Mouse (Mus musculus): ENCODE data around the gene Pabpn1l. TPM values are rescaled to one million over a fixed set of nuclear protein-coding genes. Genes with fewer than 3 reads are reported as not detected.

Gene Pabpn1l
- total RNA-seq (2022), result not detected

DNA sequence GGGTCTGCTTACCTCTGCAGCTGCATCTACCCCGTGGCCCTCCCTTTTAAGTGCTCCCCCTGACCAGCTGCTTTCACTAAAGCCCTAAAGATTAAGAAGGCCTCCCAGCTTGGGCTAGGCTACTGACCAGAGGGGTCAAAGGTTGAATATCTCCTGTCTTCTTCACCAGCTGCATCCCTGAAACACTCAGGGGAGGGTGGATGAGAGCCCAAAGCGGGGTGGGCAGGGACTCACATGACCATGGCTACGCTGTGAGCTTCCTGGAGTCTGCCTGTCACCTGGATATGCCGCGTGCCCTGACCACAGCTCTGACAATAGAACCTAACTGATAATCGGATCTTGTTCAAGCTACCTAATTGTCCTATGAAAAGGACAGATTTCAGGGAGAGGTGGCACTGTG is at the start of gene Pabpn1l:
TSS of gene Pabpn1l (minus strand) at position 13 of the 400 bp plus-strand sequence.
- DNase-seq (ENCODE audit: low spot score in 2 of 2), result no peak

DNA sequence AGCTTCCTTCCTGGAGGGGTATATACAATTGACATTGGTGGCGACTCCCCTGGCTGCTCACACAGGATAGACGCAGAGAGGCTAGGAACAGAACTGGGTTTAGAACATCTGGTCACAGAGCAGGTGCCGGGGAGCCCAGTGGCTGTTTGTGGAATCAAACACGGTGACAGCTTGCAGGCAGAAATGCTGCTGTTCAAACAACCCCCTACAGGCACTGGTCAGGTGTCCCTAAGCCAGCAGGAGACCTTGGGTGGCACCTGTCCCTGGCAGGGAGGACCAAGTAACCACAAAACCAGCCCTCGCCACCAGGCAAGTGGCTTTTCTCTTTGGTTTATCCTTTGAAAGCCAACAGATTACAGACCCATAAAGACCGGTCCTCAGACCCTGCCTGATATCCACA is 49.4 kb upstream of the Pabpn1l start:
- no peak for DNase-seq (ENCODE audit: low spot score in 2 of 2)

DNA sequence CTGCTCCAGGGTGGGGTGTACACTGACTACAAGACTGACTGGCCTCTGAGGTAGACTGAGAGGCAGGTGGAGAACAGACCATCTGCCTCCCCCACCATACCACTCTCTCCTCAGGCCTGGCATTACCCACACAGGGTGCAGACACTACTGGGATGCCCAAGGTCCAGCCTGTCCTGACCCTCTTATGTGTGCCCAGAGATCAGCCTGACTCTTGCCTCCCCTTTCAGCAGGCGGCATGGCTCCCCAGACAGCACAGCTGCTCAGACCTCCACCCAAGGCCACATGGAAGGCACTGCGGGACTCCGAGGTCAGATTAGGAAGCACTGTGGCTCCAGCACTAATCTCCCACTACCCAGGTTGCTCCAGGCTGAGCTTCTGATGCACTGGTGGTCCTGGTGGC is 48.2 kb upstream of the Pabpn1l start:
- DNase-seq (ENCODE audit: low spot score in 2 of 2), result no peak

DNA sequence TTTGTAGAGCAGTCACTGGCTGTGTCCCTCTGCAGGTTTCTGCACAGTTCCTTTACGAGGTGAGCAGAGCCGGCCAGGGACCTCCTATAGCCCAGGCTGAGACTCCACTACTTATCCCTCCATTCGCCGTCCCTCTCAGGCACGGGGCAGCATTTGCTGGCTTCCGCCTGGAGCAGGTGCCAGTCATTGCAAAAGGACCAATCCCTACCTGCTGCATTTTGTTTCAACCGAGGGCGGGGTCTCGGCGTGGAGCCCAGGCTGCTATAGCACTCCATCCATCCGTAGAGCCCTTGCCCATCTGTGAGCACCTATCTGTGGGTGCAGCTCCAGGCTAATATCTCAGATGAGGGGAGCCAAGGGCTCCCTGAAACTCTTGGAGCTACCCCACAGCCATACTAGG is 47.5 kb upstream of the Pabpn1l start:
- no peak for DNase-seq (ENCODE audit: low spot score in 2 of 2)

DNA sequence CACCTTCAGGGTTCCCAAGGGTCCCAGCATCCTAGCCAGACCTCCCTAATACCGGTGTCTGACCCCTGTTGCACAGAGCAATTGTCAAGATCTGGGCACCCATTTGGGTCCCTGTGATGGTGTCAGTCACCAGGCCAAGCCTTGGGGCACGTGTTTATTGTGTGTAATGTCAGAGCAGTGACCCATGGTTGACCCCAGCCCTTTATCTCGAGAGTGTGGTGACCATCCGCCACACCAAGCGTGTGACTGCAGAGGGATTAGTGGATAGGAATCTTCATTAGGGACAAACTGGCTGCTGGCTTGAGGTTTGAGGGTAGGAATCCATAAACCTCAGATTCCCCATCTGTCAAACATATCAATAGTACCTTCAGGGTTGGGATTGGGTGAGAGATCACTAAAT is 46.8 kb upstream of the Pabpn1l start:
- no peak for DNase-seq (ENCODE audit: low spot score in 2 of 2)

DNA sequence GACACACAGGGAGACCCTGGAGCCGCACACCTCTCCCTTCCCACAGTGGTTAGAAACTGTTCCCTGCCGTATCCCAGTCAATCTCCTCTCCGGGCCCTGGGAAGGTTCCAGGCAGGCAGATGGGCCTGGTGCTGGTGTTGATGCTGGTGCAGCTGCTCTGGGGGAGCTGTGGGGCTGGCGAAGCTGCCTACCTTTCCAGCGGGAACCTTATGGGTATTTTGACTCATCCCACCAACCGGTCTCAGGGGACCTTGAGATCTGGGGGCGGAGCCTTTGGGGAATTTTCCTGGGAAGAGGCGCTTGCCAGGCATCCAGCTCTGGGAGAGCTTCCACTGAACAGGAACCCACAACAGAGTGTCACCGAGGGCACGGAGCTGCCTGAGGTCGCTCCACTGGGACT is 45.3 kb upstream of the Pabpn1l start:
- peak; percentile 54 to 69 for DNase-seq (ENCODE audit: low spot score in 2 of 2)

DNA sequence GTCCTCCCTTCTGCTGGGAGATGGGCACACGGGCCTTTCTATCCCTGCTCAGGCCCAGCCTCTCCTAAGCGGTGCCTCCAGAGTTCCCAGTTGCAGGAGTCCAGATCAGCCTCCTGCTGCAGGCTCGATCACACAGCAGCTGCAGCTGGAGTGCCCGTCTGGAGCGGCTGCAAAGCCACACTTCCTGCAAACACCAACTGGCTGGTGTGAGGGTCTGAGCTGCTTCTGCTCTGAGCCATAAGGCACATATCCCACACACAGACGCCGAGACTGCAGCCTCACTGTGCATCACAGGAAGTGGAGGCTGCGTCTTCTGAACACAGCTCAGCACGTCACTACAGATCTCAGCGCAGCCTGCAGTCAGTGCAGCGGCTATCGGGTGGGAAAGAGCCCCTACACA is 44.3 kb upstream of the Pabpn1l start:
- DNase-seq (ENCODE audit: low spot score in 2 of 2), result peak; percentile 64 to 73

DNA sequence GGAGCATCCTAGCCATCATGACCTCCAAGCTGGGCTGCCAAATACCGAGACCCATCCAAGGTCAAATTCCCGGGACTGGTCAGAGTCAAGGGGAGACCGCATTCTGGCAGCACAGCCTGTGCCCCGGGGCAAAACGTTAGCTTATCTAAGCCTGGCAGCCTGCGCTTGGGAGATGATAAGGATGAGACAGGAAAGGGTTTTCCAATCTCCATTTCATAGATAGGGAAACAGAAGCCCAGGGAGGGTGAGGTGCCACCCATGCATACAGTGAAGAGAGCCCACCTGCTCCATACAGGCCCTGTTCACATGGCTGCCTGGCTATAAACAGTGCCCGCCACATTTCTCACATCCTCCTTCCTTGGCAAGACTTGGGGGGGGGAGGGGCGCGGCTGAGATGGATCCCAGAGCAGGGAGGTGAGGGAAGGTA is 43.8 kb upstream of the Pabpn1l start:
- no peak for DNase-seq (ENCODE audit: low spot score in 2 of 2)

DNA sequence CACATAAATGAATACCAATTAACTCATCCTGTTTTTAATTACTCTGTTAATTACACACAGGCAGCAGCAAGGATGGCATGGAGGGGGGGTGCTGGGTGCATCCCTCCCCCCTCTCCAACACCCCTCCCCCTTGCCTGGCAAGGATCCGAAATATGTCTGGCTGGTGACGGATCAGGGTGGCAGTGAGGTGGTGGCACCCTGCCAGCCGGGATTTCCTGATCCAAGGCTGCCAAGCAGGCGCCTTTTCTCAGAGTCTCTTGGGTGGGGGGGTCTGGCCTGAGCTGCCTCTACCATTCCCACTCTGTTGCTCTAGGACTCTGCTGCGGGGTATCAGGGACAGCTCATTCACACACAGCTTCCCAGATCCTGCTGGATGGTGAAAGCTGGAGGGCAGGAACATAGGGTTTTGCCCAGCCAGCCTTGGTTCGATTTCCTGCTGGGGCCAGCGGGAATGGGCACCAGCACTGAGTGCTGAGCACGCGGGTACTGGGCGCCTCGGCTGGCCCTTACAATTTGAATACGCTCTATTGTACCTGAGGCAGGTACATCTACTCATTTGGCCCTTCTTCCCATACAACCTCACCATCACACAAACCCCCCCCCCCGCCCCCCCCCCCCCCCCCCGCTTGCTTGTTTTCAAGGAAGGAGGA is 43.3 kb upstream of the Pabpn1l start:
- DNase-seq (ENCODE audit: low spot score in 2 of 2), result no peak

DNA sequence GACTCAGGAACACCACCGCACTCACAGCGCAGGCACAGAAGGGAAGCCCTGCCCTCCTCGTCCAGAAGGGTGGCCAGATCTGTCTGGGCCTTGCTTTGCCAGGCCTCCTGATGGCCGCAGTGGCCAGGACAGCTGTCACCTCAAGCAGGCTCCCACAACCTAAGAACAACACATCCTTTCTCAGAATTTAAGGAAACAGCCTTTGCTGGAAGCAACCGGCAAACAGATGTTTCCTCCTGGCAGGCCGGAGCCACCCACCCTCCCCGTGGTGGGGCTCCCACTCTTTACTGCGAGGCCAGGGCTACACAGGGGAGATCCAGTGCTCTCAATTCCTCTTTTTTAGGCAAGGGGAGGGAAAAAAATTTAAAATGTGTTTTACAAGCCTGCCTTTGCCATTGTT is 42.7 kb upstream of the Pabpn1l start:
- no peak for DNase-seq (ENCODE audit: low spot score in 2 of 2)

DNA sequence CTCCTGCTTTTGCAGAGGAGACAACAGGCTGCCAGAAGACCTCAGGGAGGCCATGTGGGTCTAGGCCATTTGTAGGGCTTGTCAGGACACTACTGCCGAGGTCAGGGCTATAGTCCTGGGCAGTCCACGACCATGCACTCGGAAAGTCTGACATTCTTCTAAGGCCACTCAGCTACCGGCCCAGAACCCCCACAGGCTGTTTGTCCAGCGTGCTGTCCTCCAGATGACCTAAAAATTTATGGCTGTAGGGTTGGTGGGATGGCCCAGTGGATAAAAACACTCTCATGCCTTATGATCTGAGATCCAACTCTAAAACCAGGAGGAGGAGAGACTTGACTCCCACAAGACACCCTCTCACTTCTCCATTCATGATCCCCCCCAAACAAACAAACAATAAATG is 41.1 kb upstream of the Pabpn1l start:
- DNase-seq (ENCODE audit: low spot score in 2 of 2), result no peak

DNA sequence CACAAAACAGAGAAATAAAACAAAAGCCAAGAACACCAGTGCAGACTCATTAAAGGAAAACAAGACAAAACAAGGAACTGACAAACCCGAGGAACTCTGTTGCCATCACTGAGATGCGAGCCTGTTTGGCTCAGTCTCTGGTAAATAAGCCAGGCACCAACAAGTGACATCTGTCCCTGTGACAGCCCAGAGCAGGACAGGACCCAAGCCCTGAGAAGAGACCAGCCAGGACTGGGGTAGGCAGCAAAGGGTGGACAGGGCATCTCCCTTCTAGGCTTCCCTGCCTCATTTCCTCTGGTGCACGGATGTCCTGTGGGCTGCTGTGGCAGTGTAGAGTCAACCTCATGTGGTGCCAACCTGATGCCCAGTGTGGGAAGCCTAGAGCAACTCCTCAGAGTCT is 40.6 kb upstream of the Pabpn1l start:
- no peak for DNase-seq (ENCODE audit: low spot score in 2 of 2)

DNA sequence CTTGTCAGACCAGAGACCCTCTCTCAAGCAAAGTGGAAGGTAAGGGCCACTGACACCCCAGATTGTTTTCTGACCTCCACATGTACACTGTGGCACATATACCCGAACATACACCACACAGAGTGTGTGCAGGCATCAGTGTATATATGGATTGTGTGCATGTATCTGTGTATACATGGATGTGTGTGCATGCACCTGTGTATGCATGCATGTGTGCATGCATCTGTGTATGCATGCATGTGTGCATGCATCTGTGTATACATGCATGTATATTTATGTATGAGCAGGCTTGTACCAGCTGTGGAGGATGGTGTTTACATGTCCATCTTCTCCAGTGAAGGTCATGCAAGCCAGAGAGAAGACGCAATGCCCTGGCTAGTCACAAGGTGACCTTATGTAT is 39.4 kb upstream of the Pabpn1l start:
- no peak for DNase-seq (ENCODE audit: low spot score in 2 of 2)

DNA sequence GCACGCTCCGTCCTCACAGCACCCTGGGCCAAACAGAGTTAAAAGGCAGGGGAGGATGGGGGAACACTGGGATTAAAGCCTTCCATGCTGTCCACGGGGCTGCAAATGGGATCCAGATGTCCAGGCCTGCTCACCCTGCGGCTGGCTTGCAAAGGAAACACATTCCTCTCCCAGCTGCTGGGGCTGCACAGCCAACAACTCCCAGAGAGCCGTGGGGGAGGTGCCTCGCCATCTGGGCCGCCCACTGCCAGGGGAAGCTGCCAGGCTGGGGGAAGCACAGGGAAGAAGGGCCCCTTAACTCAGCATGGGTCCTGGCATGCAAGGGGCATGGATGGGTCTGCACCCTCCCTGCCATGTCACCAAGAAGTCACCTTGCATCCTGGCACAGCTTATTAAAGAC is 38.6 kb upstream of the Pabpn1l start:
- peak; percentile 58 to 78 for DNase-seq (ENCODE audit: low spot score in 2 of 2)

DNA sequence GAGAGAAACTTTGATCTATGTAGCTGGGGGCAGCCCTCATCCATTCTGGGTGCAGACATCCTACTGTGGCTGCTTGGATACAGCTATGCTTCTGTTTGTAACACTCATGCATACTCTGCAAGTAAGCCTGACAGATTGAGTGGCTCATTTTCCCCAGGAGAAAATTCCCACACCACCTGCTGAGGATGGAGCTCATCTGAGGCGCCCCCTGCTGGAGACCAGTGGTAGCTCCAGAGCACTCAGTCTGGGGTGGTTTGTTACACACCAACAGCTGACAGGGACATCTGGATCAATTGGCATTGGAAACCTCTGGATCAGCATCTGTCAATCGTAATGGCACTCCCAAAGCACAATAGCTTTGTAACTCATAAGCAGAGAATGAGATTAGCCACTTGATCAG is 37.5 kb upstream of the Pabpn1l start:
- DNase-seq (ENCODE audit: low spot score in 2 of 2), result peak in 1 of 2 experiments; percentile 38

DNA sequence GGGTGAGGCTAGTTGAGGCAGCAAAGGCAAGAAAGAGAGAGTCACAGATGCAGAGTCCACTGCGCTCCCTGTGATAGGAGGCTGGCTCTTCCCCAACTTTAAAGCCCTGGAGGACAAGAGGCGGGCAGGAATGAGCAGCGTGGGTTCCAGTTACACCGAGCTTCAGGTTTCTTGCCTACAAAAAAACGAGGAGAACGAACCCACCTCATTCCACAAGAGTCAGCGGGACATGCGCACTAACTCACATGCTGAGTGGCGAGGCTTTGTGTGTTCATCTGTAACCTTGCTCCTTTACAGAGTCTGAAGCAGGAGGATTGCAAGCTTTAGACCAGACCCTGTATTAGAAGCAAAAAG is 36.2 kb upstream of the Pabpn1l start:
- DNase-seq (ENCODE audit: low spot score in 2 of 2), result no peak

DNA sequence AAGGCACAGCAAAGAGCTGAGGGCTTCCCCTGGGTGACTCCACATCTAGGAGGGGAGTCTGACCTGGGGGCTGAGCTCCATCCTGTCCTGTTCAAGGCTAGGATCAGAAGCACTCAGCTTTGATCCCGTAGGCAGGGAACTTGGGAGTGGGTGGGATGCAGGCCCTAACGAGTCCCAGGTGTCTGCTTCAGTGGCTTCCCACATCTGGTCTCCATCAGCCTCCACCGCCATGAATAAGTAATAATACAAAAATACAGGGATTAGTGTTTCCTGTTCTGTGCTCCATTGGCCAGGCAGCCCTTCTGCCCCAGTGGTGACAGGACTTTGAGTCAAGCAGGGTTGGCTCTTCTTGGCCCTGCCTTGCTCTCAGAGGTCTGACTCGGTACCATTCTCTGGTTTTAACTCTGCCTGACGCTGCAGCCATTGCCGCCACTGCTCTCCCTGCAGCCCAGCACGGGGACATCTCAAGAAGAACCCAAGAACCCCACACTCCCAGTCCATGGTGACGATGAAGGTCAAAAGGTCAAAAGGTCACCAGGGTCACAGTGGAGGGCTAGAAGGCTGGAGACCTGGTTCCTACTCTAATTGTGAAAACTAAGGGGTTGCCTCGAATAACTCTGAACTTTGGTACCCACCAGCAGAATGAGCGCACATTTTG is 35.7 kb upstream of the Pabpn1l start:
- no peak for DNase-seq (ENCODE audit: low spot score in 2 of 2)

DNA sequence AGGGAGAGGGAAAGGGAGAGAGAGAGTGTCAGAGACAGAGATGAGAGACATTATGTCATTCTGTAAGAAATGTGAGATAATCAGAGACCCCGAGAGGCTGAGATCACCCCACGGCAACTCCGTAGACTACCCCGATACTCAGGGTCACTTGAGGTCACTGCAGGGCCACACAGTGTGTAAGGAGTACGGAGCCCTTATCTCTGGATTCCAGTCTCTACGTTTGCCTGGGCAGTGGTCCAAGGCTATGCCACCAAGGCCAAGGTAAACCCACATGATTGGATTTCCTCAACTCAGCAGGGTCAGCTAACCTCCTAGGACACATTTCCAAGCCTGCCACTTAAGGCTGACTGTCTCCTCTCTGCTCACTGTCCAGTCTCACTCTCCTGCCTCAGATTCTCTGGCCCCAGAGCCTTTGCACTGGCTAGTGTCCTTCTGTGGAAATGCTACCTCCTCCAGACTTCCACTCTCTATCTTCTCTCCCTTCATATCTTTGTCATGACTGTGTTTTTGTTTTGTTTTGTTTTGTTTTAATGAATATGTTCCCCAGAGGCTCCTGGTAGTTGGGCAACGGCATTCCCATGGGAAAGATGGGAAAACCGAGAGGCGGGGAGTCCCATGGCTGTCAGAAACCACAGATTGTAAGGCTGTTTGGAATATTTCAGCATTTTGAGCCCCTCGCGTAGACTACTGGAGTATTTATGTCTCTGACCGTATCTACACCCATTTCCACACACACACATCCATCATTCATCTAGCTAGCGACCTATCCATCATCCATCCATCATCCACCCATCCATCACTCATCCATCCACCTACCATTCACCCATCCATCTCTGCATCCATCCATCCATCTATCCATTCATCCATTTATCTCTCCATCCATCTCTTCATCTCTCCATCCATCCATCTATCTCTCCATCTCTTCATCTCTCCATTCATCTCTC is 33.8 kb upstream of the Pabpn1l start:
- DNase-seq (ENCODE audit: low spot score in 2 of 2), result no peak

DNA sequence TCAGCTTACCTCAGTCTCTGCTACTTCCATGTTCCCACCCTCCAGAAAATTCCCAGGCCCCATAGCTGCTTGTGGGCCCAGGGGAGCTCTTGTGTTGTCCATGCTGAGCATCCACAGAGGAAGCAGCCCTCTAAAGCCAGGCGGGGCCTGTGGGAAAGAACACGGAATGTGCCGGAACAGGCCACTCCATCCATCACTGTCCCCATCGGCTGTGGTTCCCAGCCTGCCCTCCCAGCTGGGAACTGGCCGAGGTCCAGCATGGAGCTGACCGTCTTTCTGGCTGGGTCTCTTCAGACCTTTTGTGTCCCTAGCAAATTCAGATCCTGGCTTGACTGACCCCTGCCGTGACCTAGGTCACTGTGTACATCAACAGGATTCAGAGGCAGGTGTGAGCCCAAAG is 32.2 kb upstream of the Pabpn1l start:
- no peak for DNase-seq (ENCODE audit: low spot score in 2 of 2)

DNA sequence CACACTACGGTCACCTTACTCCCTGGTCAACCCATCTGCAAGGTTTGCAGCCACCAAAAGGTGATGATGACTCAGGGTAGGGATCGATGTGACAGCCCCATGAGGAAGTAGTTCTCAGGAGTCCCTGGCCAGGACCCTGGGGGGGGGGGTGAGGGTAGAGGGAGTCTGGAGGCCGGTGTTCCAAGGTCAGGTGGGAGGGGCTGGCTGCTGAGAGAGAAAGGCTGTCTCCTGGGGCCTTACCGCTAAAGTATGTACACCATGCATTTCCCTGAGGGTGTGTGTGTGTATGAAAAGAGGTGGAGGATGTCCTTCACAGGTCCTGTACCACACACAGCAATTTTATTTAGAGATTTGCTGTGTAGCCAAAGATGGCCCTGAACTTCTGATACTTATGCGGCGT is 30.1 kb upstream of the Pabpn1l start:
- DNase-seq (ENCODE audit: low spot score in 2 of 2), result no peak

DNA sequence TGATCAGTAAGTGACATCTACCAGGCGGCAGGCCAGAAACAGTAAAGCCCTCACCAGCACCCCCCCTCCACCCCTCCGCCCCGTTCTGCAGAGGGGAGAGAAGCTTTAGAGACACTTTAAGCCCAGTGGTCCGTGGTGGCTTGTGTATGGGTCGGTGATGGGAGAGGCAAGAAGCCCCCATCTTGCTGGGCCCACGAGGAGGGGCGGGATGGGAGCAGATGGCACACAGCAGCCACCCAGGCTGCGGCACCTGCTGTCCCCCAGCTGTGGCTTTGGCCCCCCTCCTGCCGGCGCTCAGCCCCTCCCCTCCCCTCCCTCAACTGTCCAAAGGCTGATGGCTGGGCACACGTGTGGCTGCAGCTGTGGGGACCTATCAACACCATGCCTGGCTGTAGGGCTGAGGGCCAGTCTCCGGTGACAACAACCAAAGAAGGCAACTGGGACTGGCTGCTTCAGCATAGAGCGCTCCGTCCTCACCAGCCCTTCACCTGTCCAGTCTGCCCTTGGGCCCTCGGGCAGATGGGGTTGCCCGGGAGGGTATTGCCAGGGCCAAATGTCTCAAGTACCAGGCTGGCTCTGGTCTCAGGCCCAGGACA is 28.9 kb upstream of the Pabpn1l start:
- no peak for DNase-seq (ENCODE audit: low spot score in 2 of 2)
